Mouse (Mus musculus) A20 (cell line): Measurements from ENCODE around the gene Gm20498.
"Not testable (repeated sequence)": the region's sequence is repeated elsewhere in the genome, so short reads cannot be mapped to it uniquely, and the experiment has no call there.

Source experiments
- DNase-seq: peaks from one replicate; pipeline ENCODE4 v3.0.0-alpha.2; 2011; ENCODE audit warnings: low read depth, low spot score

Gene Gm20498

DNA sequence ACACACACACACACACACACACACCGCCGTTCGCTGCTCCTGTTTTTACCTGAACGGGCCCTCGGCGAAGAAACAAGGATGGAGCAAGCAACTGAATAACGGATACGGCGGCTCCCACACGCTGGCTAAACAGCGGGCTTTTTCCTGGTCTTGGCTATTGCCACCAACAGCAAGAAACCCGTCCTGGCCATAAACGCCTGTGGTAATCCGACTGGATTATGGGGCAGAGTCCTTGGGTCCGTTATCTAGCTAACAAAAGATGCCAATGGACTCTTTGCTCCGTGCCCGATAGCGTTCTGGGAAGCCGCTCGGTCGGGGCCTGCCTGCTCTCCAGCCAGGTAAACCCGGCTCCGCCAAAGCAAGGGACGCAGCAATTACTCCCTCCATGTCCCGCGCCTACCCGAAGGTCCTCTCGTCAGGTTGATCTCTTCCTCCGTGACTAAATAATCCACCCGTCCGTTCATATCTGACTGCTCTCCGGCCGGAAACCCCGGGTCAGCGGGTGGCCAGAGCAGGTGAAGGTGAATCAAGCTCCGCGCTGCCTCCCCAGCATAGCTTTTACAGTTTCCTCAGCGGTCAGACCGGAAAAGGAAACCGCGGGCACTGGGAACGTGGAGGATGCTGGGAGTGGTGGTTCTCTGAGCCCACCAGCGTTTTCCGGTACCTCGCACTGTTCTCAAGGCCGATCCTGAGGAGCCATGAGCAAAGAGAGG is at the start of gene Gm20498, which contains the start of gene Synj2bp:
Gene Gm20498, minus strand, starts transcription at position 590 of the 713 bp plus-strand sequence.
Gene Synj2bp, minus strand, starts transcription at position 596 of the 713 bp plus-strand sequence.
- DNase-seq: peak; percentile 94

DNA sequence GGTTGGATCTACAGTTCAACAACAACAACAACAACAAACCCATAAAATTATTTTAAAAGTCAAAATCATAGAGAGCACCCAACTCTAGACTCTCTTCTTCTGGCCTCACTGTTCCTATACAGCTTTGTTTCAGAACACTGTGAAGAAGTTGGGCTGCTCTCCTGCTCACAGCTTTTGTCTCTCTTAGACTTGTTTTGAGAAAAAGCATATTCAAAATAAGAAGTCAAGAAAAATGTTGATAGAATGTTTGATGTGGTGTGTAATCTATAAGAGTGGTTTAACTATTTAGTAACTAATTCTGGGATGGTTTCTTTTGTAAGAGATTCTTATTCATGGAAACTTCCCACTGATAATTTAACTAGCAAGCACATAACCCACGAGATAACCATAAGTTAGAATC is 35.7 kb upstream of the Gm20498 start, which contains the start of gene Adam21:
Gene Adam21, minus strand, starts transcription at position 101 of the 400 bp plus-strand sequence.
- DNase-seq: no peak

DNA sequence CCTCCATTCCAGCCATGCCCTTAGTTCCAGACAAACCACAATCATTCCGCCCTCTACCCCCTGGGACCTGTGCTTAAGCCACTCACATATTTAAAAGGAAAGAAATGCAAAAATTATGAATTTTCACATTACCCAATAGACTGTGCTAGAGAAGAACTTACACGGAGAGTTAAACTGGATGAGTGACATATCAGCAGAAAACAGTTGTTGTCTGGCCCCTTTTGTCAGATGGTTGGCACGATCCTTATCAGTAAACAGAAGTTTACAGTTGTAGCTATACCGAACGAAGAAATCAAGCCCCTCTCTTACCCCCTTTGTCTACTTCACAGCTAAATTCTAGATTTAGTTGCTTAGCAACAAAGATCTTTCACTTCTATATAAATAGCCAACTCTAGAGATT is 35.2 kb upstream of the Gm20498 start:
- no peak for DNase-seq

DNA sequence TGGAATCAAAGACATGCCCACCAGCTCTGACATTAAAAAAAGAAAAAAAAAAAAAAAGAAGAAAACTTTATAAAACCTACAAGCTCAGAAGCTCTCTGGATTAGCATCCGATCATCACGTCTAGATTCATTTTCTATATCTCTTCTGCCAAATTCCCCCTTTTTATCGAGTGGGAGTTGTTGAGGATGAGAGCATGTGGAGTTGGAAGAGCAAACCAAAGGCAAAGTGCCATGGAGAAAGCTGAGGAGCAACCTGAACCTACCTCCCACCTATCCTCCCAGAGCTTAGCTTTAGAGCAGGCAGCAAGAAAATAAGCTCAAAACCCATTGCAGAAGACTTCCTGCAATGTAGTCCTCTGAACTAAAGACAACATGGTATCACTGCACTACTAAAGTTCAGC is 31.5 kb upstream of the Gm20498 start:
- no peak for DNase-seq

GRCm38 (mm10) chr12:81549286-81549685 is 16.6 kb upstream of the Gm20498 start:
- no peak for DNase-seq

DNA sequence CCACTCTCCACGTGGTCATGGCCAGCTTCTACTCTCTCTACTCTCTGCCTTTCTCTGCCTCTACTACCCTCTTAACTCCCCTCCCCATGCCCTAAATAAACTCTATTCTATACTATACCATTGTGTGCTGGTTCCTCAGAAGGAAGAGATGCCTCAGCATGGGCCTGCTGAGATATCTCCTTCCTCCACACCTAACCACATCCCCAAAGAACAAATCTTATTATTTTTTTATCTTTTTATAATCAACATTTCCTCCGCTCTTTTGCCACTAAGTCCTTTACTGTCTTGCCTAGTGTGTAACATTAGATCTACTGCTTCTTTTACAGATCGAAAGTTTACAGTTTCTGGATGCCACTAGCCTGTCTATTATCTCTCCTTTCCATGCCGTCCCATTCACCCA is 14.5 kb upstream of the Gm20498 start:
- DNase-seq: no peak

DNA sequence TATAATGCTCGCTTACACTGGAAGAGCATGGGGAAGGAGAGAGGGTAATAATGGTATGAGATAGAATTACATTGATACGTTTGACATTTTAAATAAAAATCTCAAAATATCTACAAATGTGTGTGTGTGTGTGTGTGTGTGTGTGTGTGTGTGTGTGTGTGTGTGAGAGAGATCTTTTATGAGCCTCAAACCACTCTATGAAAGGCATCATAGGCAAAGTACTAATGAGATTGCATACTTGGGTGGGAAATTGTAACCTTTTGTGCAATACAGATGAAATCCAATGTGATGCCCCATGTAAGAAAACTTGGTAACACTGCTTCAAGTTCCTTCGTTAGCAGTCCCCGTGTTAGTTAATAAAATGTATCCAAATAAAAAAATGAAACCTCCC is 319 bp upstream of the Gm20498 start:
- DNase-seq: no peak

DNA sequence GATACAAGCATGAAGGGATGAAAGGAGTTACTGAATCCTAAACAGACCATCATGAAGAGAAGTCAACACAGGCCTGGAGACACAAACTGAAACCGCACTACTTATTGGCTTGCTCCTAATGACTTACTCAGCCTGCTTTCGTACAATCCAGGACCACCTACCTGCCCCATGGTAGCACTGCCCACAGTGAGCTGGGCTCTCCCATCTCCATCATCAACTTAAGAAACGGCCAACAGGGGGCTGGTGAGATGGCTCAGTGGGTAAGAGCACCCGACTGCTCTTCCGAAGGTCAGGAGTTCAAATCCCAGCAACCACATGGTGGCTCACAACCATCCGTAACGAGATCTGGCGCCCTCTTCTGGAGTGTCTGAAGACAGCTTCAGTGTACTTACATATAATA is 2.1 kb downstream of the Gm20498 start:
- peak; percentile 49 for DNase-seq

- DNase-seq: not testable (repeated sequence)
These were observed 35.8 kb downstream of the Gm20498 start for GRCm38 (mm10) chr12:81496906-81497305.

DNA sequence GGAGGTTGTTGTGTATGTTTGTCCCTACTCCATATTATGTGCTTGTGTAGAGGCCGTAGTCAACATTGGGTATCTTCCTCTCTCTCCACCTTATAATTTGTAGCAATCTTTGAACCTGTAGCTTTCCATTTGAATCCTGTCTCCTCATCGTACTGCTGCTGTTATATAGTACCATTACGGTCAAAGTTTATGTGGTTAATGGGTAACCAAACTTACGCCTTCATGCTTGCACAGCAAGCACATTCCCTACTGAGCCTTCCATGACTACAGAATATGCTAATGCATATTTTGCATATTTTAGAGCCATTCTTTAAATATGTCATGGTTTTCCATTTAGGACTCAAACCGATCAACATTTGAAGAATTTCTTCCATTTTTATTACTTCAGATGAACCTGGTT is 42.2 kb downstream of the Gm20498 start:
- DNase-seq: no peak

DNA sequence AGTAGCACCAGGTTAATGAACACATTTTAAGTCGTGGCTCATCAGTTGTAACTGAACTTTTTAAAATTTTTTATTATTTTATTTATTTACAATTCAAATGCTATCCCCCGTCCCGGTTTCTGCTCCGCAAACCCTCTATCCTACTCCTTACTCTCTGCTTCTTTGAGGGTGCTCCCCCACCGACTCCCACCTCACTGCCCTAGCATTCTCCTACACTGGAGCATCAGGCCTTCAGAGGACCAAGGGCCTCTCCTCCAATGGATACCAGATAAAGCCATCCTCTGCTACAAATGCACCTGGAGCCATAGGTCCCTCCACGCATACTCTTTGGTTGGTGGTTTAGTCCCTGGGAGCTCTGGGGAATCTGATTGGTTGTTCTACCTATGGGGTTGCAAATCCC is 47.4 kb downstream of the Gm20498 start:
- no peak for DNase-seq

- DNase-seq: peak; percentile 96
These were observed 47.9 kb downstream of the Gm20498 start, which contains the start of gene Cox16 for GRCm38 (mm10) chr12:81484727-81485191. Cox16 (minus strand) TSS chr12:81485127.

DNA sequence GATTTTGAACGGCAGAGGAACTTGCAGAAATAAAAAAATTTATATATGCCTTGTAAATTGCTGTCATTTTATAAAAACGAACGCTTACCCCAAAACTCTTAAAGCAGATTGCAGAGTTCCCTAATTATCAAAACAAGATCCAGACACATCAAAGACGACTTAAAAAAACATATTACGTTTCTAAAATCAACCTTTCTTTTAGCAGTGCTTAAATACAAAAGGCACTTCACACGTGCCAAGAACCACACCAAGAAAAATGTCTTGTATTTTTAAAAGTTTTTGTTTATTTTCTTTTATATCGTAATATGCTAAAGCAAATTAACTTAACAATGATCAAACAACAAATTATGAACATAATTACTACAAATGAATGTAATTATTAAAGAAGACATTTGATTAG is 48.5 kb downstream of the Gm20498 start:
- DNase-seq: no peak

- peak; percentile 84 for DNase-seq
These were observed 49.0 kb downstream of the Gm20498 start for GRCm38 (mm10) chr12:81483656-81484055.

DNA sequence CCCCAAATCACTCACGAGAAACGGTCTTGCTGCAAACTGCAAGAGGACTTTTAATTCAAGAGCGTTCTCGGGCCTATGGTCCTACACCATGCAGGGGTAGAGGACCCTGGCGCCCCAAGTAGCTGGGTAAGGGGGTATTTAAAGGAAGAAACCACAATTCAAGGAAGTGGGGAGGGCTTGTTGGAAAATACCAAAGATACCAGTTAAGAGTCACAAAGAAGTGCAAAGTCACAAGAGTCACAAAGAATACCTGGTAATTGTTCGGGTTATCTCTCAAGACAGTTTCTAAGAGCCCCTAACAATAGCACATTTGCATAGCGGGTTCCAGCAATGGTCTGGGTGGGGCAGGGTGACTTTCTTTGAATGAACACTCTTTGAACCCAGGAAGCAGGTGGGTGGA is 73.7 kb downstream of the Gm20498 start:
- not testable (repeated sequence) for DNase-seq

- DNase-seq: not testable (repeated sequence)
These were observed 93.7 kb downstream of the Gm20498 start for GRCm38 (mm10) chr12:81438985-81439384.

DNA sequence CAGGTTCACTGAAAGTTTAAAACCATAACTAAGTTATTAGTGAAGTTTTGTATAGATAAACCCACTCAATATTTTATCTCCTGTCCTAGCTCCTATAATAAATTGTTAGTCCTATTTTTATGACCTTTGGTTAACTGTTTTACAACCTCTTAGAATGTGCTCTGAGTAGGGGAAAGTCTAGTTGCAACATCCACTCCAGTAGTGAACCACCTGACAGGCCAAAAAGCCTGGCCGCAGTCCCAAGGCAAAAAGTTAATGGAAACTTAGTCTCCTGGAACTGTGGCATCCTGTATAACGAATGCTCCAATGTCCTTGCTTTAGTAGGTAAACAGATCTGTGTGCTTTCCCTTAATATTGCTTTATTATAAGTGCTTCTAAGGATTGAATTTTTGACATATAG is 97.9 kb downstream of the Gm20498 start:
- DNase-seq: not testable (repeated sequence)

DNA sequence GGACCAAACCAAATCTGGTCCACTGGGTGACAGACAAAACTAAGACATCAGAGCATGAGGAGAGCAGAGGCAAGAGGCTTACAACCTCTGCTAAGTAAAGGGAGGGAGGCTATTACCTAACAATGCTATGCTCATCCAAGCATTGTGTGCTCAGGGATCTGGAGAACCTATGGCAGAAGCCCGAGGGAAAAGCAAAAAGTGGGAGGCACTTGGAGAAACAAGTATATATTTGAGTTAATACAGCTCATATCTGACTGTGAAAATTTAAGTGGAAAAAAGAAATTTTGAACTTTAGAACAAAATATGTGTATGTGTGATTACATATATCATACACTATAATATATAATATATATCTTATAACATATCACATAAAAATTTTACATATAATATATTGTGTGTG is 110.9 kb downstream of the Gm20498 start, which contains the start of gene Adam4:
Gene Adam4, minus strand, starts transcription at position 101 of the 400 bp plus-strand sequence.
- DNase-seq: no peak

- no peak for DNase-seq
These were observed 119.5 kb downstream of the Gm20498 start for GRCm38 (mm10) chr12:81413211-81413610.

DNA sequence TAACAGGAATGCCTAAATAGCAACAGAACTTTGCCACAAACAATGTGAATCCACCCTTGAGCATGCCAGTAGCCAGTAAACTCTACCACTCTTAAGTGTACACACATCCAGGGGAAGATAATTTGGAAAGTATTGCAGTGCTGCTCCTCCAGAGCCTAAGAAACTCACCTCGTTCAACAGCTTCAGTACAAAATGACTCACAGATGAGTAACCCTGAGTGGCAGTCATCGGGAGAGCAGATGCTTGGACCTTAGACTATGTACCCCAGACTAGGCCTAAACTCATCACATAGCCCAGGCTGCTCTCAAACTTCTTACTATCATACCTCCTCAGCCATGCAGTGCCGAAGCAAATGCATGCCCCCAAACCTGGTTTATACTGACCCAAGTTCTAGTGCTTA is 123.7 kb downstream of the Gm20498 start:
- DNase-seq: no peak

DNA sequence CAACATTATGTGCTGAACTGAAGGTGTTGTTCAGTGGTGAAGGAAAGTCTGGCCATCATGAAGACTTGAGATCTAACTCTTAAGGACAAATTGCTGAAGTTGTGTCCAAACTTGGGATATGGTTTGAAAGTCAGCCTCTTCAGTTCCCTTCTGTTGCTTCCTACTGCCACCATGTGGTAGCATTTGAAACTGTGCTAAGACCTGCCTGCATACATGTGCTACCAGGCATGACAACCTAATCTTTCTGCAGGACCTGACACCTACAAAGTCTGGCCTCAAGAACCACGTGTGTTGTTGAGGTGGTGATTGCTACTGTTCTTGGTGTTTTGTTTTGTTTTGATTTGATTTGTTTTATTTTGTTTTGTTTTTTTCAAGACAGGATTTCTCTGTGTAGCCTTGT is 130.5 kb downstream of the Gm20498 start:
- peak; percentile 74 for DNase-seq

- not testable (repeated sequence) for DNase-seq
These were observed 153.3 kb downstream of the Gm20498 start, which contains the start of gene Gm4787 for GRCm38 (mm10) chr12:81379364-81379763. Gm4787 (minus strand) TSS chr12:81379464.

DNA sequence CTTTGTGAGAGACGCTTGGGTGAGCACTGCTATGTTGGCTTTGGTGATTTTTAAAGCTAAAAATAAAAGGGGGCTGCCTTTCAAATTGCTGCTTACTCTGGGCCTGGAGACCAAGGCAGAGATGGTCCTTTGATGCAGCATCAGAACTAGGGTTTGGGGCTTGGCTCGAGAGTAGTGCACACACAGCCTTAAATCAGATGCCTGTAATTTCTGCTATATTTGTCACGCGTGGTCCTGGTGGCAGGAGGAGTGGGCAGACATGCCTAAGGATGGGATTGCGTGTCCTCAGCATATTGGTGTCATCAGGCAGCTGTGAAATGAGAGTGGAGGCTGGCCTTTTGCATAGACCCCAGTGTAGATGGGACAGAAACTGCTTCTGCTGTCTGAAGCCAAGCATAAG is 198.9 kb downstream of the Gm20498 start:
- no peak for DNase-seq
